In the genomic region with DNA sequence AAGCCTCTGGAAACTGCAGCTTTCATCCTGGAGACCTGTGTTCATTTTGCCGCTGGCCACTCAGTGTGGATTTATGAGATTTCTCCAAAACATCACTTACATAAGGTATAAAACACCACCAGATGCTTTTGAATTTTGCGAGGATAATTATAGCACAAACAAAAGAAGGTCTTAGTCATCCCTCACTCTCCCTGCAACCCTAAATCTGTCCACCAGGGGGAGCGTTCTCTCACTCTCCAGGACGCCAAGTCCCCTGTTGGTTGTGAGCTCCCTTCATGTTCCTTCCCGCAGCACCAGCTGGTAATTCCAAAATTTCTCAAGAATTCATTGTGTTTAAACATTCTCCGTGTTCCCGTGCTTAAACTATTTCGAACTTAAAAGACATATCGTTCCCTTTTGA, we compare ENCODE assay signal across 9 mouse cellular contexts. TPM values are rescaled to one million over a fixed set of nuclear protein-coding genes. Genes with fewer than 3 reads are reported as not detected.
DNase-seq lines count a peak whose midpoint lies in the region; ATAC-seq and TF ChIP-seq lines count a peak whose summit lies in the region.
"Had no signal": no experiment of that assay in that cellular context is flagged by ENCODE, and none has a peak within 500 bp of the region (broad histone marks: within the 10 kb centered on the region; RNA-seq: fewer than 3 reads in every experiment).

No protein-coding gene starts in this region.

- POLR2A ChIA-PET in Patski (lab: Charles Lee) = no interaction called here

- peaks cover 6% of the 10 kb centered on the region for H3K4me1 ChIP-seq in lung, embryonic 14.5 days (ENCODE audit: insufficient read depth)

- no peaks in the 10 kb centered on the region for H3K36me3 ChIP-seq in lung, embryonic 14.5 days (ENCODE audit: insufficient read depth)
- H3K36me3 ChIP-seq: limb, embryonic 12.5 days had no signal

- WGBS in lung, embryonic 14.5 days = 7% methylated on average over 9 of the region's 9 CpGs

- ATAC-seq in Patski = no peak
- no peak for ATAC-seq in lung, embryonic 14.5 days (ENCODE audit: insufficient read depth)

- DNase-seq in CD4-positive helper T cell, adult 2 months (ENCODE audit: low read depth, low spot score) = peak; percentile 76
- peak; percentile 19 for DNase-seq in Patski (ENCODE audit: low read depth, low spot score)
- DNase-seq in cerebellum, postnatal 10 days = peak; percentile 78 to 87
- peak; percentile 52 to 75 for DNase-seq in frontal cortex, postnatal 10 days (ENCODE audit: low spot score in 2 of 2)
- DNase-seq in kidney, postnatal 25 days = peak; percentile 76 to 90
- peak; percentile 94 for DNase-seq in lung, embryonic 14.5 days
- DNase-seq in right cerebral cortex, postnatal 14 days = peak; percentile 84
- peak; percentile 52 to 83 for DNase-seq in urinary bladder, postnatal 4 days (ENCODE audit: low spot score in 2 of 2)

- no peak overlapping the region for H3K9ac ChIP-seq in lung, embryonic 14.5 days
- H3K9ac ChIP-seq: limb, embryonic 12.5 days had no signal

- CTCF ChIA-PET in Patski (lab: Charles Lee) = interaction anchor here (0.9 to 1.4 kb wide), 9 partner anchors 12 to 175 kb away, joined by 3 to 8 read pairs (median 4); no protein-coding TSS in a partner anchor

- TF ChIP-seq CTCF in Patski (IDR thresholded peaks at IDR 0.05) = peak; percentile 80
- TF ChIP-seq CTCF in lung, embryonic 14.5 days (IDR thresholded peaks at IDR 0.05; ENCODE audit: low read depth) = peak; percentile 96

- H3K4me3 ChIP-seq in lung, embryonic 14.5 days (ENCODE audit: low read depth, low read length) = no peak overlapping the region
- H3K4me3 ChIP-seq: limb, embryonic 12.5 days had no signal

- H3K27ac ChIP-seq in lung, embryonic 14.5 days (ENCODE audit: low read depth) = no peak overlapping the region
- H3K27ac ChIP-seq: limb, embryonic 12.5 days had no signal

- H3K9me3 ChIP-seq in lung, embryonic 14.5 days (ENCODE audit: low read depth, low read length) = no peaks in the 10 kb centered on the region
- H3K9me3 ChIP-seq: limb, embryonic 12.5 days had no signal

- no peaks in the 10 kb centered on the region for H3K27me3 ChIP-seq in Patski
- H3K27me3 ChIP-seq in lung, embryonic 14.5 days (ENCODE audit: insufficient read depth, low read length) = no peaks in the 10 kb centered on the region
- H3K27me3 ChIP-seq: limb, embryonic 12.5 days had no signal

- in situ Hi-C loops in Patski (cut with MboI; ENCODE audit: low pct_unique_long_range_greater_than_20kb) = no loop called here

- H3K4me2 ChIP-seq in lung, embryonic 14.5 days = no peak overlapping the region
- H3K4me2 ChIP-seq: limb, embryonic 12.5 days had no signal

RNA-seq across cellular contexts. Expression of gene Mcur1, which starts 5.4 kb away (rescaled TPM):
- 13.4 TPM for polyA plus RNA-seq in Patski (2021)
- 17.3 and 18.9 TPM in 2 replicates for polyA plus RNA-seq in lung, embryonic 14.5 days (2014; fragmentation: Nextera tagmentation; extraction: Ambion mirVana)

RNA-seq across cellular contexts. Expression of gene Rnf182, which starts 50.2 kb away (rescaled TPM):
- polyA plus RNA-seq in Patski (2021) = 2.3 TPM
- polyA plus RNA-seq in lung, embryonic 14.5 days (2014; fragmentation: Nextera tagmentation; extraction: Ambion mirVana) = 3.6 and 6.4 TPM in 2 replicates

Comparison
In these comparisons a context has a peak if more than half of its experiments do, and no peak if none do; other contexts are left out.
1. DNase-seq: peak in every context shown above with its lines; median percentile 94 in lung, embryonic 14.5 days; 84 in right cerebral cortex, postnatal 14 days; 83 in kidney, postnatal 25 days; 82 in cerebellum, postnatal 10 days; 76 in CD4-positive helper T cell, adult 2 months; 68 in urinary bladder, postnatal 4 days; 64 in frontal cortex, postnatal 10 days; 19 in Patski.